Mouse (Mus musculus): ENCODE results near the gene Gm13283.
"Not testable (repeated sequence)": the region's sequence is repeated elsewhere in the genome, so short reads cannot be mapped to it uniquely, and the experiment has no call there.

Gm13283 gene

DNA sequence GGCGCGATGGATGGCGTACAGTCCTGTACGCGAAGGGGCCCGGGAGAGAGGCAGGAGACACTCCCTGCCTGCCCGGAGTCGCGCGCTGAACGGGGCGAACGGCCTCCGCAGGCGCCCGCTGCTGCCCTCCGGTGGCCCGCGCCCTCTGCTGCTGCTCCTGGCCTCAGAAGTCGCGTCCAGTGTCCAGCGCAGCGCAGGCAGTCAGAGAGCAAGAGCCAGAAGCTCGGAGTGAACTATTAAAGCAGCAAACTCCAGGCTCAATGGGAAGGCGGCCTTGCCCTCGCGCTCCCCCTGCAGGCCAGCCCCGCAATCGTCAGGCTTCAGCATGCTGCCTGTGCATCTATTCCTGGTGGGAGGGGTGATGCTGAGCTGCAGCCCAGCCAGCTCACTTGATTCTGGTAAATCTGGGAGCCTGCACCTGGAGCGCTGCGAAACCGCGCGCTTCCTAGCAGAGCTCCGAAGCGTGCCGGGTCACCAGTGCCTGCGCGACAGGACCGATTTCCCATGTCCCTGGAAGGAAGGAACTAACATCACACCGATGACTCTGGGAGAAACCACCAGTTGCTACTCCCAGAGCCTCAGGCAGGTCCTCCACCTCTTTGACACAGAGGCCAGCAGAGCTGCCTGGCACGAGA lies 3.6 kb downstream of the Gm13283 start:
- DNase-seq (ENCODE audit: low spot score): not testable (repeated sequence)

GRCm38 (mm10) chr4:88773534-88773933 lies 13.6 kb downstream of the Gm13283 start, which contains the start of gene Gm13290:
TSS of gene Gm13290 (plus strand) at chr4:88773834.
- not testable (repeated sequence) for DNase-seq (ENCODE audit: low spot score)

DNA sequence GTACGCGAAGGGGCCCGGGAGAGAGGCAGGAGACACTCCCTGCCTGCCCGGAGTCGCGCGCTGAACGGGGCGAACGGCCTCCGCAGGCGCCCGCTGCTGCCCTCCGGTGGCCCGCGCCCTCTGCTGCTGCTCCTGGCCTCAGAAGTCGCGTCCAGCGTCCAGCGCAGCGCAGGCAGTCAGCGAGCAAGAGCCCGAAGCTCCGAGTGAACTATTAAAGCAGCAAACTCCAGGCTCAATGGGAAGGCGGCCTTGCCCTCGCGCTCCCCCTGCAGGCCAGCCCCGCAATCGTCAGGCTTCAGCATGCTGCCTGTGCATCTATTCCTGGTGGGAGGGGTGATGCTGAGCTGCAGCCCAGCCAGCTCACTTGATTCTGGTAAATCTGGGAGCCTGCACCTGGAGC lies 16.7 kb downstream of the Gm13283 start, which contains the start of gene Gm13289:
Gene Gm13289 (plus strand): TSS at position 301 of the 400 bp plus-strand sequence.
- not testable (repeated sequence) for DNase-seq (ENCODE audit: low spot score)

DNA sequence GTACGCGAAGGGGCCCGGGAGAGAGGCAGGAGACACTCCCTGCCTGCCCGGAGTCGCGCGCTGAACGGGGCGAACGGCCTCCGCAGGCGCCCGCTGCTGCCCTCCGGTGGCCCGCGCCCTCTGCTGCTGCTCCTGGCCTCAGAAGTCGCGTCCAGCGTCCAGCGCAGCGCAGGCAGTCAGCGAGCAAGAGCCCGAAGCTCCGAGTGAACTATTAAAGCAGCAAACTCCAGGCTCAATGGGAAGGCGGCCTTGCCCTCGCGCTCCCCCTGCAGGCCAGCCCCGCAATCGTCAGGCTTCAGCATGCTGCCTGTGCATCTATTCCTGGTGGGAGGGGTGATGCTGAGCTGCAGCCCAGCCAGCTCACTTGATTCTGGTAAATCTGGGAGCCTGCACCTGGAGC lies 19.6 kb downstream of the Gm13283 start, which contains the start of gene Gm13272:
Gene Gm13272 (plus strand): TSS at position 301 of the 400 bp plus-strand sequence.
- DNase-seq (ENCODE audit: low spot score): not testable (repeated sequence)

DNA sequence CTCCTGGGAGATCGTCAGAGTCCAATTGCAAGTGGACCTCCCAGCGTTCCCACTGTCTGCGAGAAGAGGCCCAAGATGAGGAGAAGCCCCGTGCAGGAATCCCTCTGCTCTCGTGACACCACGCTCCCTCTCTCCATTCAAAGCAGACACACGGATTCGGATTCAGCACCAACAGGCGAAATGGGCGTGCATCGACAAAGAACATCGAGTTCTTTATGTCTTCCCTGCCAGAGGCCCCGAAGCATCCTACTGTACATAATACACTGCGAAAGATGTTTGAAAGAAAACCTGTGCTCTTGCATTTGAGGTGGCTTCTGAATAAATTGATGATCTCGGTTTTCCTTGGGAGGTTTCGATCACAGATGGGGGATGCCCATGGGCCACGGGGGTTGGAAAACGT lies 20.4 kb downstream of the Gm13283 start:
- not testable (repeated sequence) for DNase-seq (ENCODE audit: low spot score)

DNA sequence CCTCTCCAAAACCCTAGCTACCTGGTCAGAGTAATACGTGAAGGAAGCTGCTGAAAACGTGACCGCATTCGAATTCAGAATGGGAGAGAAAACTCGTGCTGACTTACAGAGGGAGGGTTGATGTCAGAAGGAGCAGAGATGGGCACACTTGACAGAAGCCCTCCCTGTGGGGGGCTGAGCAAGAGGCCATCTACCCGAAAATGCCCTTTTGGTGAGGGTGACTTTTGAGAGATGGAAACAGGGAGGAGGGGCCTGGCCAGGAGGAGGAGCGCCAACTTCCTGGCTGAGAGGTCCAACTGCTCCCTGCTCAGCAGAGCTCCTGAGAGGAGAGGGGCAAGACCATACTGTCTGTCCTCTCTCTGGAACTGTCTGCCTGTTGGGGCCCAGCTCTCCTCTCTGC lies 21.9 kb downstream of the Gm13283 start, which contains the start of gene Ifnz:
Gene Ifnz (plus strand): TSS at position 301 of the 400 bp plus-strand sequence.
- not testable (repeated sequence) for DNase-seq (ENCODE audit: low spot score)

DNA sequence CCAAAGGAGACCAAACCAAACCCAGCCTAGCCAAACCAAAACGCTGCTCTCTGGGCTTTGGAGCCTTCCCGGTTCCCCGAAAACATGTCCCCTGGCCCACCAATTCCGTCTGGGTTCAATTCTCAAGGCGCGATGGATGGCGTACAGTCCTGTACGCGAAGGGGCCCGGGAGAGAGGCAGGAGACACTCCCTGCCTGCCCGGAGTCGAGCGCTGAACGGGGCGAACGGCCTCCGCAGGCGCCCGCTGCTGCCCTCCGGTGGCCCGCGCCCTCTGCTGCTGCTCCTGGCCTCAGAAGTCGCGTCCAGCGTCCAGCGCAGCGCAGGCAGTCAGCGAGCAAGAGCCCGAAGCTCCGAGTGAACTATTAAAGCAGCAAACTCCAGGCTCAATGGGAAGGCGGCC lies 22.4 kb downstream of the Gm13283 start:
- not testable (repeated sequence) for DNase-seq (ENCODE audit: low spot score)

DNA sequence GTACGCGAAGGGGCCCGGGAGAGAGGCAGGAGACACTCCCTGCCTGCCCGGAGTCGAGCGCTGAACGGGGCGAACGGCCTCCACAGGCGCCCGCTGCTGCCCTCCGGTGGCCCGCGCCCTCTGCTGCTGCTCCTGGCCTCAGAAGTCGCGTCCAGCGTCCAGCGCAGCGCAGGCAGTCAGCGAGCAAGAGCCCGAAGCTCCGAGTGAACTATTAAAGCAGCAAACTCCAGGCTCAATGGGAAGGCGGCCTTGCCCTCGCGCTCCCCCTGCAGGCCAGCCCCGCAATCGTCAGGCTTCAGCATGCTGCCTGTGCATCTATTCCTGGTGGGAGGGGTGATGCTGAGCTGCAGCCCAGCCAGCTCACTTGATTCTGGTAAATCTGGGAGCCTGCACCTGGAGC lies 25.5 kb downstream of the Gm13283 start, which contains the start of gene Gm13276:
Gene Gm13276 (plus strand): TSS at position 301 of the 400 bp plus-strand sequence.
- DNase-seq (ENCODE audit: low spot score): not testable (repeated sequence)

DNA sequence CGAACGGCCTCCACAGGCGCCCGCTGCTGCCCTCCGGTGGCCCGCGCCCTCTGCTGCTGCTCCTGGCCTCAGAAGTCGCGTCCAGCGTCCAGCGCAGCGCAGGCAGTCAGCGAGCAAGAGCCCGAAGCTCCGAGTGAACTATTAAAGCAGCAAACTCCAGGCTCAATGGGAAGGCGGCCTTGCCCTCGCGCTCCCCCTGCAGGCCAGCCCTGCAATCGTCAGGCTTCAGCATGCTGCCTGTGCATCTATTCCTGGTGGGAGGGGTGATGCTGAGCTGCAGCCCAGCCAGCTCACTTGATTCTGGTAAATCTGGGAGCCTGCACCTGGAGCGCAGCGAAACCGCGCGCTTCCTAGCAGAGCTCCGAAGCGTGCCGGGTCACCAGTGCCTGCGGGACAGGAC lies 28.5 kb downstream of the Gm13283 start, which contains the start of gene Gm13277:
Gene Gm13277 (plus strand): TSS at position 231 of the 400 bp plus-strand sequence.
- DNase-seq (ENCODE audit: low spot score): not testable (repeated sequence)

GRCm38 (mm10) chr4:88791250-88791649 lies 31.3 kb downstream of the Gm13283 start, which contains the start of gene Gm13278:
TSS of gene Gm13278 (plus strand) at chr4:88791550.
- DNase-seq (ENCODE audit: low spot score): not testable (repeated sequence)

DNA sequence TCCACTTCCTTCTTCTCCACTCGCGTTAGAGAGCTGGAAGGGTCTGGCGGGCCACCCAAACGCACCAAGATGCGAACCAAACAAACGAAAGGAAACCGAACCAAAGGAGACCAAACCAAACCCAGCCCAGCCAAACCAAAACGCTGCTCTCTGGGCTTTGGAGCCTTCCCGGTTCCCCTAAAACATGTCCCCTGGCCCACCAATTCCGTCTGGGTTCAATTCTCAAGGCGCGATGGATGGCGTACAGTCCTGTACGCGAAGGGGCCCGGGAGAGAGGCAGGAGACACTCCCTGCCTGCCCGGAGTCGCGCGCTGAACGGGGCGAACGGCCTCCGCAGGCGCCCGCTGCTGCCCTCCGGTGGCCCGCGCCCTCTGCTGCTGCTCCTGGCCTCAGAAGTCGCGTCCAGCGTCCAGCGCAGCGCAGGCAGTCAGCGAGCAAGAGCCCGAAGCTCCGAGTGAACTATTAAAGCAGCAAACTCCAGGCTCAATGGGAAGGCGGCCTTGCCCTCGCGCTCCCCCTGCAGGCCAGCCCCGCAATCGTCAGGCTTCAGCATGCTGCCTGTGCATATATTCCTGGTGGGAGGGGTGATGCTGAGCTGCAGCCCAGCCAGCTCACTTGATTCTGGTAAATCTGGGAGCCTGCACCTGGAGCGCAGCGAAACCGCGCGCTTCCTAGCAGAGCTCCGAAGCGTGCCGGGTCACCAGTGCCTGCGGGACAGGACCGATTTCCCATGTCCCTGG lies 34.2 kb downstream of the Gm13283 start, which contains the start of gene Gm13275:
Gene Gm13275 (plus strand): TSS at position 552 of the 740 bp plus-strand sequence.
- peak; percentile 81 for DNase-seq (ENCODE audit: low spot score)

DNA sequence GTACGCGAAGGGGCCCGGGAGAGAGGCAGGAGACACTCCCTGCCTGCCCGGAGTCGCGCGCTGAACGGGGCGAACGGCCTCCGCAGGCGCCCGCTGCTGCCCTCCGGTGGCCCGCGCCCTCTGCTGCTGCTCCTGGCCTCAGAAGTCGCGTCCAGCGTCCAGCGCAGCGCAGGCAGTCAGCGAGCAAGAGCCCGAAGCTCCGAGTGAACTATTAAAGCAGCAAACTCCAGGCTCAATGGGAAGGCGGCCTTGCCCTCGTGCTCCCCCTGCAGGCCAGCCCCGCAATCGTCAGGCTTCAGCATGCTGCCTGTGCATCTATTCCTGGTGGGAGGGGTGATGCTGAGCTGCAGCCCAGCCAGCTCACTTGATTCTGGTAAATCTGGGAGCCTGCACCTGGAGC lies 37.2 kb downstream of the Gm13283 start, which contains the start of gene Gm13279:
Gene Gm13279 (plus strand): TSS at position 301 of the 400 bp plus-strand sequence.
- DNase-seq (ENCODE audit: low spot score): not testable (repeated sequence)

- not testable (repeated sequence) for DNase-seq (ENCODE audit: low spot score)
Measured at GRCm38 (mm10) chr4:88799365-88799764, 39.4 kb downstream of the Gm13283 start, which contains the start of gene Gm13285. TSS of gene Gm13285 (plus strand) at chr4:88799665.

DNA sequence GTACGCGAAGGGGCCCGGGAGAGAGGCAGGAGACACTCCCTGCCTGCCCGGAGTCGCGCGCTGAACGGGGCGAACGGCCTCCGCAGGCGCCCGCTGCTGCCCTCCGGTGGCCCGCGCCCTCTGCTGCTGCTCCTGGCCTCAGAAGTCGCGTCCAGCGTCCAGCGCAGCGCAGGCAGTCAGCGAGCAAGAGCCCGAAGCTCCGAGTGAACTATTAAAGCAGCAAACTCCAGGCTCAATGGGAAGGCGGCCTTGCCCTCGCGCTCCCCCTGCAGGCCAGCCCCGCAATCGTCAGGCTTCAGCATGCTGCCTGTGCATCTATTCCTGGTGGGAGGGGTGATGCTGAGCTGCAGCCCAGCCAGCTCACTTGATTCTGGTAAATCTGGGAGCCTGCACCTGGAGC lies 43.0 kb downstream of the Gm13283 start, which contains the start of gene Gm13287:
Gene Gm13287 (plus strand): TSS at position 301 of the 400 bp plus-strand sequence.
- not testable (repeated sequence) for DNase-seq (ENCODE audit: low spot score)

- DNase-seq (ENCODE audit: low spot score): not testable (repeated sequence)
Measured at GRCm38 (mm10) chr4:88805231-88805630, 45.3 kb downstream of the Gm13283 start, which contains the start of gene Gm13288. TSS of gene Gm13288 (plus strand) at chr4:88805531.

- not testable (repeated sequence) for DNase-seq (ENCODE audit: low spot score)
Measured at GRCm38 (mm10) chr4:88805761-88806160, 45.8 kb downstream of the Gm13283 start.

Data from urinary bladder, postnatal 25 days (tissue).